Mouse (Mus musculus): ENCODE measurements around the gene Olfr272.

Gene Olfr272

DNA sequence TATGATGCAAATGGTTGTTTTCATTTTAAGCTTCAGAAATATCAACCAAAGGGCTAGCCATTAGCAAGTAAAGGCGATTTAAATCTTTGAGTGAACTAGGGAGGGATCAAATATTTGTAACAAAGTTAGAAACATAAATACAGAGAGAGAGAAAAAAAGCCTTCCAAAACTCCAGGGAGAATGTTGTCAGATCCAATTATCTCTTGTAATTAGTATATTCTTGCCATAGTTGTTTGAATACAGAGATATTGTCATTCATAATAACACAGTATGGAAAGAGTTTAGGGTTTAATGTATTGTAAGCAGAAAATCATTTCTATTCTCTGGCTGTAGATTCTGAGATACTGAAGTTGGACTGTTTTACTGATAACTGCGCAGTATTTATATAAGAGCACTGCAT, at the start of gene Olfr272:
Olfr272 (minus strand) TSS at position 101 of the 400 bp plus-strand sequence.
- no peak for DNase-seq (ENCODE audit: low read depth, low spot score)

DNA sequence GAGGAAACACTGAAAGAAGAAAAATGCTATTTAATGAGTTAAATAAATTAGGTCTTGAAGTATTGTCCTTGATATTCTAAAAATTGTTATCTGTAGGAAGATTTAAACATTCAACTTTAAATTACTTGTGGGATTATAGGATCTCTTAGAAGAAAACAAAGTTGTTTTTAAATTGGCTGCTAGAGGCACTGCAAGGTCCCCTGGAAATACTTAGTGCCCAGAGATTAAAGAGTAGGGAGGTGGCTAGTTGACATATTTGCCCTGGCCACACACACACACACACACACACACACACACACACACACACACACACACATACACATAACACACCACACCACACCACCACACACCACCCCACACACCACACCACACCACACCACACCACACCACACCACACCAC, 45.3 kb upstream of the Olfr272 start, which contains the start of gene Olfr270:
Olfr270 (plus strand) TSS at position 301 of the 400 bp plus-strand sequence.
- DNase-seq (ENCODE audit: low read depth, low spot score), result no peak

DNA sequence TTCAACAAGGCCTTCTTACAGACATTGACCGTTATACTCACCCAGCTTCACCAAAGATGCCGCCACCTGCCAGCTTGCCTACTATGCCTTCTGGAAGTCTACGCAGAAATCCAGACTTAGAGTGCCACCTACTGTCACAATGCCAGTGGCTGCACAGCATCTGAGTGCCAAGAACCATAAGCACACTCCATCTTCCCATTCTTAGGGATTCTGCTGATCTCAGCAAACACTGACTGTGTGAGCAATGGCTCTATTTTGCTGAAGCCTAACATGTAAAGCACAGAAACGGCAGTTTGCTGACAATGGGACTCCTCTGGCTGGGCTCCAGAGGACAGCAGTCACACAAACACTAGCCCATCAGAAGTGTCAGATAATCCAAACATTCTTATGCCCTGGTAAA, 39.7 kb upstream of the Olfr272 start:
- DNase-seq (ENCODE audit: low read depth, low spot score), result peak; percentile 41

DNA sequence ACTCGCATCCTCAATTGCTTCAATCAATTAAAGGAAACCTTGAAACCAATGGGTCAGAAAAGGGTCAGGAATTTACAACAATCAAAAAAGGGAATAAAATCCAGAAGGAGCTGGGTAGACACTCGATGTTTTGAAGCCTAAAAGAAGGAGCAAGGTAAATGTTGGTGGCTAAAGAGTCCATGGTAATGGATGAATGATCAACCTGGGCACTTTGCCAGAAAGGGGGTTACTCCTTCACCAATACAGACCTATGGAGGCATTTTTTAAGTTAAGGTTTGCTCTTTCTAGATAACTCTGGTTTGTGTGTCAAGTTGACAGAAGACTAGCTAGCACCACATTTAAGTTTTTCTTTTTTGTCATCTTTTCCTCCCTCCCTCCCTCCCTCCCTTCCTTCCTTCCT, 30.0 kb upstream of the Olfr272 start:
- no peak for DNase-seq (ENCODE audit: low read depth, low spot score)

DNA sequence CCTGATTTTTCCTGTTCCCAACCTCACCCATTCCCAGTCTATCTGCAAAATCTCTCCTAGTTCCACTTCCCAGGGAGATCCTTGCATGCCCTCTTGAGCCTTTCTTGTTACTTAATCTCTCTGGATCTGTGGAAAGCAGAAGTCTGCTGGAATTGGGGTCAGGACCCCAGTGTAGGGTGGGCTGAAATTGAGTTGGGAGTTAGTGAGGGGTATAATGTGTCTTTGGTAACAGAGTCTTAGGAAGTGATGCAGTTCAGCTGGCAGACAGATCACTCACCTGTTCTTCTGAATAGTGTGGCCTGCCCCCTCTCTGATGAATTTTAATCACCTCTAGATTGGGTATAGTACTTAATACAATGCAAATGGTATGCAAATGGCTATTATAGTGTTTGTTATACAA, 27.7 kb upstream of the Olfr272 start:
- no peak for DNase-seq (ENCODE audit: low read depth, low spot score)

DNA sequence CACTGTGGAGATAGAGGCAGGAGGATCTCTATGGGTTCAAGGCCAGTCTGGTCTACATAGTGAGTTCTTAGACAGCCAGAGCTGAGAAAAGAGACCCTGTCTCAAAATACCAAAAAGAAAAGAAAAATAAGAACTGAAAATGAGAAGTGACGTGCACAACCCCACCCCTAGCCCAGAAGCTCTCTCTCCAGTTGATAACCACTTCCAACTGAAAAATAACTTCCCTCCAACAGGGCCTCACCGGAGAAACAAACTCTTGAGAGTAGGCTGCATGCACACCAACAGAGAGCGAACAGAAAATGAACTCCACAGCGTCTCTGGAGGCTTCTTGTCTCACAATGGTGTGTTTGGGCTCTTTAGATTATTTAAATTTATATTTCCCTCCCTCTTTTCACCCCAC, 11.5 kb upstream of the Olfr272 start:
- DNase-seq (ENCODE audit: low read depth, low spot score), result no peak

DNA sequence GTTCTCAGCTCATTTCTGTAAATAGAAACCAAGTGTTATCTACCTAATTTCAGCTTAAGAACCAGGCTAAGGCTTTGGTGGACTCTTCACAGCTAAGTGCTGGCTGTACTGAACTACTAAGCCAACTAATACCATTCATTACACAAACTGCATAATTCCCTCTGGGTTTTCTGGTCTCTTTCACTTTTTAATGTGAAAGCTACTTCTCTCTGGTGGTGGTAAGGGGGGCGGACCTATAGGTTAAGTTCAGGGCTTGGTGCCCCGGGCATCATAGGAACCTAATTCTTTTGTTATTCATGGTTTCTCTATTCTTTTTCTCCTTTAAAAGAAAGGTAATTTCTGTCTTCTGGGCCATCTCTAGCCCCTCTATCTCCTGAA, 1.7 kb downstream of the Olfr272 start:
- DNase-seq (ENCODE audit: low read depth, low spot score), result no peak

DNA sequence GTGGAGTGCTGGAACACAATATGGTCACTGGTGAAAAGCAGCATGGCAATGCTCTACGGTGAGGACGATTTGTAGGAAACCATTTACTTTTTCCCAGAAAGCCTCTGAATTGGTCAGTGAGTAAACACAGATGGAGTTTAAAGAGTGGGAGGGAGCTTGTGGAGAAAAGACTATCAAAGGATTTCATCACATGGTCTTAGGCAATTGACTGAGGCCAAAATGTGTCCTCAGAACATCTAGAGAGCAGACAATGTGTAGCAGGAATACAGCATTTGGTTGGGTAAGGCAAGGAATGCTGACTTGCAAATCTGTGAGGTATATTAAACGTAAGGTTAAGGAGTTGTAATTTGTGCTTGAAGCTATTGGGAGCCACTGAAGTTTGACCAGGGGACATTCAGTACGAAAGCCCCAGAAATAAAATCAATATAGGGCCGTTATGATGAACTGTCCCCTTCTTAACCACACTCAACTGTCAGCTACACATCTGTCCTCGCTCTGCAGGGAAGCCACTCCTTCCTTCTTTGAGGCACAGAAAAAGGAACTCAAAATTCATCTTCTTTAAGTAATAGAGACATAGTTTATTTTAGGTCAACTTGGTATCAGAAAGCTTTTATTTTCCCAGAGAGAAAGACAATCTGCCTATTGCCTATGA, 2.2 kb downstream of the Olfr272 start:
- no peak for DNase-seq (ENCODE audit: low read depth, low spot score)

DNA sequence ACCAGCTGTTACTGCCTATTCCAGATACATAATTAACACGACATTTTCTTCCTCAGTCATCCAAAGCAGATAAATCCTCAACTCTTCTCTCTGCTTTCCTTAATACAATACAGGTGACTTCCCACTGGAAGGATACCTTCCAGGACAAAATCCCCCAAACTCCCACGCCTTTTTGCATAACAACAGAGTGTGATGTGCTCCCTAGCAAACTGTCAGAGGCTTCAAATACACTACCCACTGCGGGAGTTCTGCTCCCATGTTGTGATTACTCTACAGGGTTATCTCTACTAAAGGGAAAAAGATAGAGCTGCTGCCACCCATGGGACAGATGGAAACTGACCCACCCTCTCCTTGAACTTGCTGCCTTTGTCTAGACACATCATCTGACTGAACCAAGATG, 6.6 kb downstream of the Olfr272 start:
- DNase-seq (ENCODE audit: low read depth, low spot score), result peak; percentile 54

DNA sequence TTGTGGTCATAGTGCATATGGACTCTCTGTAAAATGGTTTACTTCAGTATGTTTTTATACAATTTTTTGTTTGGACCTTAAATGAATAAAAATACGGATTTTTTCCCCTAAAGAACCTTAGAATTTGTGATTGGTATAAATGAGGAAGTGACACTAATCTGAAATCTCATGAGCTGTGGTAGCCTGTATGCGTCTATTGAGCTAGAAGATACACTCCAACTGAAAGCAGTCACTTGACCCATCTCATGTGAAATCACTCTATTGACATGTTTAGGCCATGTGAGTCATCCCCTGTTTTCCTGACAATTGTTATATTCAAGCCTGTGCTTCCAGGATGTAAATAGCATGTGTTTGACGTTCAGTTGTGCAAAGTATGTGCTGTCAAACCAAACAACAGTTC, 9.4 kb downstream of the Olfr272 start:
- DNase-seq (ENCODE audit: low read depth, low spot score), result no peak

DNA sequence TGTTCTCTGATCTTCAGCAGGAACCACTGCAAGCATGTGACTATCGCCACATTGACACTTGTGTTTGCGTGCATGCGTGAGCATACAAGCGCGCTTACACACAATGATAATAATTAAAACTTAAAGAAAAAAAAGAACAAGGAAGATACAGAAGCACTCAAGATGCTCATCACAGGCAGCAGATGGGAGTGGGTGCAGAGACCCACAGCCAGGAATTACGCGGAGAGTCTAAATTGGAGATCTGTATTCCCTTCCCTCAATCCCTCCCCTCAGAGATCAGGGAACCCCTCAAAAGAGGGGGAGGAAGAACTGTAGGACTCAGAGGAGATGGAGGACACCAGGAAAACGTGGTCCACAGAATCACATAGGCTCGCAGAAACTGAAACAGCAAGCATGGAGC, 54.8 kb downstream of the Olfr272 start:
- no peak for DNase-seq (ENCODE audit: low read depth, low spot score)
